Mouse (Mus musculus): Measurements from ENCODE around the gene Acoxl. TPM values are rescaled to one million over a fixed set of nuclear protein-coding genes. Genes with fewer than 3 reads are reported as not detected.

Gene Acoxl
- polyA plus RNA-seq, 1 experiment = not detected

DNA sequence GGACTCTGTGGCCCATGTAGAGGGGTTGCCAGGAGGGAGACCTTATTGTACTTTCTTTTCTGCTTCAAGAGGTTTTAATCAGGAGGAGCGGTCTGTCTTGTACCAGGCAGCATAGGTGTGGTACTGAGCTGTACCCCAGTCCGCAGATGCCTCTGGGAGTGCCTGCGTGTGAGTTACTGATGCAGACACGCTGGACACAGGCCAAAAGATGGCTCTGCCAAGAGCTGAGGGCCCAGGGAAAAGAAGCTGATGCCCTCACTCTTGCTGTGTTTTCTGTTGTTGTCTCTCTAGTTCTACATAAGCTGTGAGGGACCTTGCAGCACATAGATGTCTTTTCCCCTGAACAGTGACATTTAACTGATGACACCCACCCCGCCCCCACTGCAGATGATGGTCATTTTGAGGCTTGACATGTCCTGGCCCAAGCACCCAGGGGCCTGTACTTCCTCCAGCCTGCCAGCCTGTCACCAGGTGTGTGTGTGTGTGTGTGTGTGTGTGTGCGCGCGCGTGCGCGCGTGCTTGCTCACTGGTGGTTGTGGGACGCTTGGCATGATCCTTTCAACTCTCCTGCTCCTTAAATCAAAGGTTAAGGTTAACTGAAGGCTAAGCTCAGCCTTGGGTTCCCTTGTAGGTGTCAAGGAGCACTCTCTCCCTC lies 316.9 kb downstream of the Acoxl start:
- Histone ChIP-seq H3K4me3 (ENCODE audit: insufficient read depth, low read depth, low read length) (no peak overlapping the region), H3K4me1 (ENCODE audit: control insufficient read depth, insufficient read depth, low read length) (peaks cover 35% of the 10 kb centered on the region), H3K27ac (ENCODE audit: insufficient read depth, low read depth, low read length) (no peak overlapping the region)
- TF ChIP-seq CTCF (IDR thresholded peaks at IDR 0.05; ENCODE audit: insufficient read depth, low read depth, low read length) = no peak
- TF ChIP-seq POLR2A (IDR thresholded peaks at IDR 0.05; ENCODE audit: insufficient read depth, low read depth, low read length) = no peak
- WGBS = 91% methylated on average over 13 of the region's 13 CpGs

- Histone ChIP-seq H3K4me1 (ENCODE audit: control insufficient read depth, insufficient read depth, low read length) (peaks cover 35% of the 10 kb centered on the region), H3K4me3 (ENCODE audit: insufficient read depth, low read depth, low read length) (no peak overlapping the region), H3K27ac (ENCODE audit: insufficient read depth, low read depth, low read length) (no peak overlapping the region)
- TF ChIP-seq POLR2A (IDR thresholded peaks at IDR 0.05; ENCODE audit: insufficient read depth, low read depth, low read length) (no peak), CTCF (IDR thresholded peaks at IDR 0.05; ENCODE audit: insufficient read depth, low read depth, low read length) (no peak)
- 75% methylated on average over 5 of the region's 5 CpGs for WGBS
Observed at GRCm38 (mm10) chr2:128156067-128156462, 317.4 kb downstream of the Acoxl start.

- Histone ChIP-seq H3K4me1 (ENCODE audit: control insufficient read depth, insufficient read depth, low read length) (peaks cover 35% of the 10 kb centered on the region), H3K27ac (ENCODE audit: insufficient read depth, low read depth, low read length) (no peak overlapping the region), H3K4me3 (ENCODE audit: insufficient read depth, low read depth, low read length) (no peak overlapping the region)
- TF ChIP-seq POLR2A (IDR thresholded peaks at IDR 0.05; ENCODE audit: insufficient read depth, low read depth, low read length) (no peak), CTCF (IDR thresholded peaks at IDR 0.05; ENCODE audit: insufficient read depth, low read depth, low read length) (no peak)
- 85% methylated on average over 12 of the region's 12 CpGs for WGBS
Observed at GRCm38 (mm10) chr2:128156557-128157412, 318.1 kb downstream of the Acoxl start.

DNA sequence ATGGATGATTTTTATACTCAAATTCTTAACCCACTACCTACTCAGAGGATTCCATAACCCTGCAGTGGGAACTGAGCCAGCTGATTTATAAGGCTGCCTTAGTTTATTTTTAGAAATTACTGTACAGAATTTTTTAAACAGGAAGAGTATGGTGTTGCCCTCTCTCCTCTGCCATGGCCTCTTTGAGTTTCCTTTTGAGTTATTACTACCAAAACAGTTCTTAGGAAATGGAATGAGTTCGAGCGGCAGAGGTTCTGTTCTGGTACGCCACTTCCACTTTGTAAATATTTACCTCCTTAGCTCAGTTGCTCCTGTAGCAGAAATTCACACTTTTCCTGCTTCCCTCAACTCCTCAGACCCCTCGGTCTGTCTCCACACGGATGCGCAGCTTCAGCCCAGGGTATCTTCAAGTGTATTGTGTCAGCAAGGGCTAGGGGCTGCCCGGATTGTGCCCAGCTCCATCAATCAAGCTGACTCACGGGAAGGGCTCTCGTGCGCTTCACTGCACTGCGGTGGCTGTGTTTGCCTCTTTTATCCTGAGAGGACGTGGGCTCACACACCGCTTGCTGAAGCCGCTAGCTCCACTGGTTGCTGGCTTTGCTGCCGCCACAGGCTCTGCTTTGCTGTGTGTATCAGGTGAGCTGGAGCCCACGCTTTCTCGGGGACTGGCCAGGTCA lies 320.2 kb downstream of the Acoxl start:
- 66% methylated on average over 17 of the region's 17 CpGs for WGBS
- no peak for TF ChIP-seq POLR2A (IDR thresholded peaks at IDR 0.05; ENCODE audit: insufficient read depth, low read depth, low read length)
- no peak for TF ChIP-seq CTCF (IDR thresholded peaks at IDR 0.05; ENCODE audit: insufficient read depth, low read depth, low read length)

GRCm38 (mm10) chr2:128159619-128160125 lies 321.0 kb downstream of the Acoxl start:
- H3K4me3 ChIP-seq (ENCODE audit: insufficient read depth, low read depth, low read length) = no peak overlapping the region
- no peak overlapping the region for H3K27ac ChIP-seq (ENCODE audit: insufficient read depth, low read depth, low read length)
- peaks cover 21% of the 10 kb centered on the region for H3K4me1 ChIP-seq (ENCODE audit: control insufficient read depth, insufficient read depth, low read length)
- TF ChIP-seq CTCF (IDR thresholded peaks at IDR 0.05; ENCODE audit: insufficient read depth, low read depth, low read length) (no peak), POLR2A (IDR thresholded peaks at IDR 0.05; ENCODE audit: insufficient read depth, low read depth, low read length) (no peak)
- 76% methylated on average over 7 of the region's 7 CpGs for WGBS

More for the DNA sequence above, 320.2 kb downstream of the Acoxl start:
- peaks cover 22% of the 10 kb centered on the region for H3K4me1 ChIP-seq (ENCODE audit: control insufficient read depth, insufficient read depth, low read length)
- no peak overlapping the region for H3K27ac ChIP-seq (ENCODE audit: insufficient read depth, low read depth, low read length)
- no peak overlapping the region for H3K4me3 ChIP-seq (ENCODE audit: insufficient read depth, low read depth, low read length)

DNA sequence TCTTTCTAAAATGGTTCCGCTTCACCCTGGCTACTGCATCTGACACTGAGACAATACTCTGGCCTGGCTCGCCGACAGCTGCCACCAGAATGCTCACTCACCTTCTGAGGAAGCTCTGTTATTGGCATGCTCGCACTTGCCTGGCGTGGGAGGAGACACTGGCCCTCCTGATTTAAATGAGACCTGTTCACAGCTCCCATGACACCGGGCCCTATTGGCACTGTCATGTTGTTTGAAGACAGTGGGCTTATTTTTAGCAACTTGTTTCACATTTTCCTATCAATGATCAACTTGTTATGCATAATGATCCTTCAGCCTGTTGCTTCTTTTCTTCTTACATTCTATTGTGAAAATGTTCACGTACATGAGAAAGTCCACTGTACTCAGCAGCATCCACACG lies 324.5 kb downstream of the Acoxl start:
- 87% methylated on average over 8 of the region's 8 CpGs for WGBS
- H3K4me1 ChIP-seq (ENCODE audit: control insufficient read depth, insufficient read depth, low read length) = peaks cover 12% of the 10 kb centered on the region
- no peak overlapping the region for H3K4me3 ChIP-seq (ENCODE audit: insufficient read depth, low read depth, low read length)
- H3K27ac ChIP-seq (ENCODE audit: insufficient read depth, low read depth, low read length) = no peak overlapping the region
- no peak for TF ChIP-seq POLR2A (IDR thresholded peaks at IDR 0.05; ENCODE audit: insufficient read depth, low read depth, low read length)
- TF ChIP-seq CTCF (IDR thresholded peaks at IDR 0.05; ENCODE audit: insufficient read depth, low read depth, low read length) = no peak

DNA sequence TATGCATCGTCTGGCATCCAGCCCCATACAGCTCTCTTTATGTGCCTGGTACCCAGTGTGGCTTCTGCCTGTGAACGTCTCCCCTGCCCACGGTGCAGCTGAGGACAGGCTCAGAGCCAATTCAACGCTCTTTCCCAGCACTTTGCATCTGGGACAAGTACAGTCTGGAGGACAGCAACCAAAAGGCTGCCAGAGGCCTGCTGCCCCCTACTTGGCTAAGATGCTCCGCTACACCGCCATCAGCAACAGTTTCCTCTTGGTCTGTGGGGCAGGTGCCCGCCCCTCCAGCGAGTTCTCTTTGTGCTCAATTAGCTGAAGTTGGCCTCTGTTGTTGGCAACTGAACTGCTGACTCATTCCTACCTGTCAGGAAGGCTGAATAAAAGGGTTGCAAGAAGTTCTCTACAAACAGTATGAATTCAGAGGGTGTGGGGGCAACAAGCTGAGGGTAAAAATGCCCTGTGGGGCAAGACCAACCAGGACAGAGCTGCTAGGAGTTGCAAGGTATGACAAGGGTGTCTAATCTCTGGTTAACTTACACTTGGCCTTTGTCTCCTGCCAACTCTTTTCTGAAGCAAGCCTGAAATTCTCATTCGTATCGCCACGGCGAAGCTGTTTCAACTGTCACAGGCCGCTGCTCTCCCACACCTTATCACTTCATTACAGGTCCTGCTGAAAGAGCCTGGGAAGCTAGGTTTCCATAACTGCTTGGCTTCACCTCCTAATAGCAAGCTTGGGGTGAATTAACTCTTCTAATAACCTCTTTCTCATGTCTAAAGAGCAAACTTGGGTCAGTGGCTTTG lies 328.1 kb downstream of the Acoxl start:
- WGBS = 46% methylated on average over 13 of the region's 13 CpGs
- TF ChIP-seq POLR2A (IDR thresholded peaks at IDR 0.05; ENCODE audit: insufficient read depth, low read depth, low read length) (no peak), CTCF (IDR thresholded peaks at IDR 0.05; ENCODE audit: insufficient read depth, low read depth, low read length) (no peak)

DNA sequence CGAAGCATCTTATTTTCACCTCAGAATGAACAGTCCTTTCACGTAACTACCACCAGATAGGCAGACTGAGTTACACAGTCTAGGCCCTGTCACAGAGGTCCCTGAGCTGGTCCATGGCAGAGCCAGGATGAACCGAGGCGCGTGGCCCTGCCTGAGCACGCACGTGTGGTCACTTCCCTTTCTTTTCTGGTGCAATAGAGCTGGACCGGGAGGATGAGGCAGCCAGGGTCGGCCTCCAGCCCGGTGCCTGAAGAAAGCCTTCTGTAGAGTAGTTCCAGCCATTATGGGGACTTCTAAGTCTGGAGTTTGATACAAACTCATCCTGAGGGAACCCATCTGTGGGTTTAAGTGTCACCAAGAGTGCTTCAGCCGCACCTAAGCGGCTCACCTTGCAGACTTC lies 329.3 kb downstream of the Acoxl start:
- Histone ChIP-seq H3K27ac (ENCODE audit: insufficient read depth, low read depth, low read length) (no peak overlapping the region), H3K4me3 (ENCODE audit: insufficient read depth, low read depth, low read length) (no peak overlapping the region), H3K4me1 (ENCODE audit: control insufficient read depth, insufficient read depth, low read length) (peaks cover 7% of the 10 kb centered on the region)
- no peak for TF ChIP-seq POLR2A (IDR thresholded peaks at IDR 0.05; ENCODE audit: insufficient read depth, low read depth, low read length)
- TF ChIP-seq CTCF (IDR thresholded peaks at IDR 0.05; ENCODE audit: insufficient read depth, low read depth, low read length) = no peak
- WGBS = 95% methylated on average over 12 of the region's 12 CpGs

More for the DNA sequence above, 328.1 kb downstream of the Acoxl start:
- Histone ChIP-seq H3K4me1 (ENCODE audit: control insufficient read depth, insufficient read depth, low read length) (peaks cover 7% of the 10 kb centered on the region), H3K27ac (ENCODE audit: insufficient read depth, low read depth, low read length) (no peak overlapping the region), H3K4me3 (ENCODE audit: insufficient read depth, low read depth, low read length) (no peak overlapping the region)

Measured in olfactory bulb, adult 2 months (tissue).